Mouse (Mus musculus) layer of hippocampus, adult 9-10 months (tissue): ENCODE data around the gene Ddx6.
"Not testable (repeated sequence)": the region's sequence is repeated elsewhere in the genome, so short reads cannot be mapped to it uniquely, and the experiment has no call there.

ENCODE experiments used
- DNase-seq: peaks from one replicate; pipeline ENCODE4 v3.0.0; 2022; ENCODE audit warnings: low spot score

The Ddx6 gene

GRCm38 (mm10) chr9:44593886-44594285, 10.8 kb upstream of the Ddx6 start:
- no peak for DNase-seq

GRCm38 (mm10) chr9:44594901-44595536, 9.7 kb upstream of the Ddx6 start:
- no peak for DNase-seq

- no peak for DNase-seq
Observed at GRCm38 (mm10) chr9:44595537-44595930, 9.2 kb upstream of the Ddx6 start.

GRCm38 (mm10) chr9:44597742-44598141, 7.0 kb upstream of the Ddx6 start:
- no peak for DNase-seq

GRCm38 (mm10) chr9:44598899-44599495, 5.7 kb upstream of the Ddx6 start:
- DNase-seq: no peak

- DNase-seq: no peak
Observed at GRCm38 (mm10) chr9:44599616-44600015, 5.1 kb upstream of the Ddx6 start.

- no peak for DNase-seq
Observed at GRCm38 (mm10) chr9:44600801-44601200, 3.9 kb upstream of the Ddx6 start.

GRCm38 (mm10) chr9:44602766-44603165, 1.9 kb upstream of the Ddx6 start:
- no peak for DNase-seq

- no peak for DNase-seq
Observed at GRCm38 (mm10) chr9:44603454-44604289, 1.0 kb upstream of the Ddx6 start.

GRCm38 (mm10) chr9:44604290-44604778, 358 bp upstream of the Ddx6 start:
- peak; percentile 36 for DNase-seq

- no peak for DNase-seq
Observed at GRCm38 (mm10) chr9:44605616-44606165, 999 bp downstream of the Ddx6 start.

- no peak for DNase-seq
Observed at GRCm38 (mm10) chr9:44606646-44607045, 2.0 kb downstream of the Ddx6 start.

- DNase-seq: no peak
Observed at GRCm38 (mm10) chr9:44607306-44607705, 2.6 kb downstream of the Ddx6 start.

GRCm38 (mm10) chr9:44610371-44610770, 5.7 kb downstream of the Ddx6 start:
- DNase-seq: no peak

GRCm38 (mm10) chr9:44613081-44613480, 8.4 kb downstream of the Ddx6 start:
- not testable (repeated sequence) for DNase-seq

- no peak for DNase-seq
Observed at GRCm38 (mm10) chr9:44621114-44621513, 16.4 kb downstream of the Ddx6 start.

GRCm38 (mm10) chr9:44624390-44624789, 19.7 kb downstream of the Ddx6 start:
- no peak for DNase-seq

GRCm38 (mm10) chr9:44626268-44626667, 21.6 kb downstream of the Ddx6 start:
- DNase-seq: no peak

GRCm38 (mm10) chr9:44637551-44638169, 33.0 kb downstream of the Ddx6 start:
- no peak for DNase-seq

GRCm38 (mm10) chr9:44638726-44639125, 34.0 kb downstream of the Ddx6 start:
- DNase-seq: not testable (repeated sequence)

GRCm38 (mm10) chr9:44640028-44640427, 35.3 kb downstream of the Ddx6 start:
- DNase-seq: not testable (repeated sequence)
